Mouse (Mus musculus): ENCODE measurements at regions not wholly inside any gene's neighbourhood (a gene's known extent, or its start where the extent isn't known, plus 50 kb on each side); places are given as distances from the start of the nearest gene placed in this dataset.

DNA sequence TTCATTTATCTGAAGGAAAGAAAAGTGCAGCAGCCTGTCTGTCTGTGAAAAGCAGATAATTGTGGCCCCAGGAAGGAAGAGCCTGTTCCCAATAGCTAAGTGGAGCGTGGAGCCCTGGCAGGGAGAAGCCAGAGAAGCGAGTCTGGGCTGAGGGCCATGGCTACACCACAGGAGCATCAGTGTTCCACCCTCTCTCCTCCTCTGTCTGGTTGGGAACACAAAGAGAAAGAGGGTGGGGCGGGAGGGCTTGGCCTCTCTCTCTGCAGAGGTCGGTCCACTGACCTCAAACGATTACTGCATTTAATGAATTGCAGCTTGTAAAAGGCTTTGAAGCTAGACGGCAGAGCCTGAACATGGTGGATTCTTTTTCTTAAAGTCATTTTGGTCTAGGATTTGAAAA, 329.0 kb downstream of the Pik3r1 start:
- peak in 1 of 2 experiments; percentile 29 for DNase-seq (ENCODE audit: low spot score in 2 of 2)

DNA sequence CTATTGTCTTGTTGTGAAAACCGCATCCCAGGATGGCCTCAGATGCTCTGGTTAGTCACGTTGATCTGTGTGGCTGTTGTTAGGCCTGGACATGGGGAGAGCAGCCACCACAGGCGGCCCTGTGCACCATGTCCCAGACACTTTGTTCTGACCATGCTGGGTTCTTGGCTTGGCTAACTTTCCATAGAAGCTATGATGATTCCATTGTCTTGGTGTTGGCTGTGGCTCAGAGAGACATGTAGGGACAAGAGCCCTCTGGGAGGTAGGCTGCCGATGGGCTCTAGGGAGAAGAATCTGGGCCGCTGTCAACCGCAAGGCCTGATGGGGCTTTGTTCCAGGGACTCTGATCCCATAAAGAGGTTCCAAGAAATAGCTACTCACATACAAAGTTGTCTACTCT, 334.9 kb downstream of the Pik3r1 start:
- no peak for DNase-seq (ENCODE audit: low spot score in 2 of 2)

DNA sequence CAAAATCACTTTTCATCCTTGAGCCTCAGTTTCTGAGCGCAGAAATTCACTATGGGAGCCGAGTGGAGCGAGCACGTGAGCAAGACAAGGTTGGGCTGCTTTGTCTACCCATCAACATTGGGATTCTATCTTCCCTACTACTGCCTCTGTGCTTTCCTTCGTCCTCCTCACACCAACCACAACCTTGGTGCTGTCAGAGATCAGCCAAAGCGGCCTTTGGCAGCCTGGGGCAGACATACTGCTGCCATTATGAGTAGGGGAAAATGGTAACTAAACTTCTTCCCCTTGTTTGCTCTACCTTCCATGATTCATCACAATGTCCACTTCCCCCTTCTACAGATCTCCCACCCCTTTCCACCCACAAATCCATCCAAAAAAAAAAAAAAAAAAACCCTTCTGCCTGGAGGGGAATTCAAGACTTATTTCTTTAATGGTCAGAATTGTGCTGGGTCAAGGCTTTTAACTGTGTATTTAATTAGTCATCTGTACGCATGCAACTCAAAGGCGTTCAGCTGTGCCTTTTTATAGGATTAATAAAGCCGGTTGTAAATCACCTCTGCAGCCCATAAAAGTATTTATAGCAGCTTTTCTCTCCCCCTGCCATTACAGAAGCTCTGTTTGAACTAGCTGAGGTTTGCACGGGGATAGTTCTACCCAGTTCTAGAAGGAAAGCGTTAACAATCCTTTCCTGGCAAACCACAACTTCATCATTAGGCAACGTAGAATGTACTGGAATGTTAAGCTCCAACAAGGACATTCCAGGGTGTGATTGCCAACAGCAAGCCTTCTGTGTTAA, 340.4 kb downstream of the Pik3r1 start:
- no peak for DNase-seq (ENCODE audit: low spot score in 2 of 2)

DNA sequence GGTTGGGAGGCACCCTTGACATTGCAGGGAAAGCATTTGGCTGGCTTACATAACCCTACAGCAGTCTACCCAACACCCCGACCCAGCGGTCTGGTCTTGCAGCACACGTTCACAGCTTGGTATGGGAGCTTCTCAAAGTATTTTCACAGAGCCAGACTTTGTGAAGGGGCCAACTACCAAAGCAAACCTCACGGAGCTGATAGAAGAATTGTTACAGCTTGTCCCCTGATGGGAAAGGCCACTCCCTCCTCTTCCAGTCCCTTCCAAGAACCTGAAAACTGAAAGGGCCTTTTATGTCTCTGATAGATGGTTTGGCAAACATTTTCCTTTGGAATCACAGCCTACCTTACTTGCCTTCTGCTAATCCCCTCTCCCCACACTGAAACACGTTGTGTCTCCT, 341.6 kb downstream of the Pik3r1 start:
- no peak for DNase-seq (ENCODE audit: low spot score in 2 of 2)

DNA sequence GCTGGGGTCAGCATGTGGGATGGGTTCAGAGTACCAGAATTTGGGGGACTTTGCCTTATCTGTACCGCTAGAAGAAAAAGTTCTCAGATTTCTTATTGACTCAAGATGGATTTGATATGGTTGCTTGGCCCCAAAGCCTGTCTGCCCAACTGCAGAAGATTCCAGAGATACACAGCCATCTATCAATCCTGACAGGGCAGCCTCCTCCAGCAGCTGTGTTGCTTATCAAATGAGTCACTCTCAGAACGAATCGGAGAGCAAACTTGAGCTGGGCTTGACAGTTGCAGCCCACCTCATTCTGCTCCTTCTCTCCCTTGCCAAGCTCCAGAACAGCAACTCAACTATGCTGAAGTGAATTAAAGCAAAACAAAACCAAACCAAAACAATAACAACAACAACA, 345.9 kb downstream of the Pik3r1 start:
- no peak for DNase-seq (ENCODE audit: low spot score in 2 of 2)

DNA sequence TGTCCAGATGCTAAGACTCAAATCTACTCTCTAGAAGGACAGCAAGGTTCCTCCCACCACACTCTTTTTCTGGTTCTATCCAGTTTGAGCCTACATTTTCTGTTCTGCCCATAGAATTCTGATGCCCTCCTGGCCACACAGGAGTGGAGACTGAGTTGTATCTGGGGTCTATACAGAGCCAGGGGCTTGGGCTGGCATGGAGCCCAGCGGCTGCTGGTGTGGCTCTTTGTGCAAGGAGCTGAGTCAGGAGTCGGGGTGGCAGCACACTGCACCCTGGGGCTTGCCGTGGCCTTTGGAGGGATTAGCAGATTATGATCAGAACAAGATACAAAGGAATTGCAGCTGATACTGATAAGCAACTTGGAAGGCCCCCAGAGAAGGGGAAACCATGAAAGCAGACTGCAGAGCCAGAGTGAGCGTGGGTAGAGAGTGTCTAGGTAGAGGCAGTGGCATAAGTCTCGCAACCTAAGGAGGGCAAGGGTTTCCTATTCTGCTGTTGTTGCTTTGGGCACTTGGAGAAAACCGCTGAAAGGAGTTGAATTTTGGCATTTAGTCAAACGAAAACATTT, 348.5 kb downstream of the Pik3r1 start:
- DNase-seq (ENCODE audit: low spot score in 2 of 2), result no peak

DNA sequence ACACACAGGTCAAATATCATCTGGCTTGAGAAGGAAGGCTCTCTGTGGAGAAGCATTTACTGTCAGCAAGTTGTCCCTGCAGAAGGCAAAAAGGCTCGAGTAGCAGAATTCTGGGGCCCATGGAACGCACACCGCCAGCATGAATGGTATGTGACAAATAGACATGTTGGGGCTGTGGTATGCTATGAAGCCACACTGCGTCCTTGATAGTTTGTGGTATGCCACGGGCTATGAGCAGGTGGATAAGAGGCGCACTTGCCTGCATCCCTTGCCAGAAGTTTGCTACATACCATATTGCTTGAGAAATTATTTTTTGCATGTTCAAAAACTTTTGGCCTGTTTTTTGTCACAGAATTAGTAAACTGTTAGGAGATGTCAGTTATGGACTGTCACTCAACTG, 349.7 kb downstream of the Pik3r1 start:
- DNase-seq (ENCODE audit: low spot score in 2 of 2), result no peak

DNA sequence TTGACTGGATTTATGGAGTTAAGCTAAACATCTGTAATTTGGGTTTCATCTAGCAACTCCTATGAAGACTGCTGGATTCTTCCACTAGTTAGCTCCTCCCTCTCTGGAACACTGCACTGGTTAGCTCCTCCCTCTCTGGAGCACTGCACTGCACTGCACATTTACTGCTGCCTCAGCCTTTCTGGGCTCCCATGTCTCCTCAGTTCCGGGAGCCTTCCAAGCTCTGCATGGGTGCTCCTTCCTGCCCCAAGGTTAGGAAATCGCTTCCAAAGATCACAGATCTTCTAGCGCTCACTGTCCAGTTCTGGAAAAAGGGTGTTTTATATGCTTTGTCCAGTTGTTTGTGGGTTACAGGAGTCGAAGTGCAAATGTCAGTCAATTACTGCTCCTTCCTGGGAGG, 359.1 kb downstream of the Pik3r1 start:
- DNase-seq (ENCODE audit: low spot score in 2 of 2), result no peak

DNA sequence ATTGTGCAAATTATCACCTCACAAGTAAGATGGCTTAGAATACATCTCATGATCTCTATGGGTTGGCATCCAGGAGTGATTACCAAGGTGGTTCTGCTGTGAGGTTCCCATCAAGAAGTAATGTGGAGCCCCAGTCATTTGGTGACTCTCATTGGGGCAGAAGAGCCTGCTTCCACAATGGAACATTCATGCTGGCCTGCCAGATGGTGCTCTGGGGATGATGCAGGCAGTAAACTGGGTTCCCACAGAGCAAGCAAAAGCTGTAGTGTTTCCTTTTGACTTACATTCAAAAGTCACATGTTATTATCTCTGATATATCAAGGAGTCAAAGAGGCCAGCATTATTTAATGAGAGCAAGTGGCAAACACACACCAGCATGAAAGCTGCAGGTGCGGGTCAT, 360.4 kb downstream of the Pik3r1 start:
- no peak for DNase-seq (ENCODE audit: low spot score in 2 of 2)

DNA sequence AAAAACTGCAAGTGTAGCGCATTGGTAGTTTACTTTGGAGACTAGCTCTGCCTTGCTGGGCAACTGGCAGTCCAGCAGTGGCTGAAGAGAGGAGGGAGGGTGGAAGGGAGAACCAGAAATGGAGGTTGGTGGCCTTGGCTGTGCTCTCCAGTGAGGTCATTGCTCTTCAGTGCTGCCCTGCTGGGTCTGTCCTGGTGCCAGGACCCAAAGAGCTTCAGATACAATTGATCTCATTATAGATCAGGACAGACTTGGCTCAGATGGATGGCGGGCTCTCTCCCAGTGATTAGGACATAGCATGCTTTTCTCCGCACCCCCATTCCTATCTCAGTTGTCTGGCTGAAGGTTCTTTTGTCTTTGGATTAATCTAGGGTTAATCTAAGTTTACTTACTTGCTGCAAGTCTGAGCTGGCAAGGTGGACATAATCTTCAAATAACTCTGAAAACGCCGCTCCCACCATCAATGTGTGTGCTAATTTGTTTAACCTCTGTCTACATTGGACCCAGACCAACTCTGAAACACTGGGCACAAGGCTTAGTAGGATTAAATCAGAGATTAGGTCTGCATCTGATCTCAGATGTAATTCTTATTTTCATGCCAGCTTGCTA, 394.3 kb downstream of the Pik3r1 start:
- DNase-seq (ENCODE audit: low spot score in 2 of 2), result no peak

DNA sequence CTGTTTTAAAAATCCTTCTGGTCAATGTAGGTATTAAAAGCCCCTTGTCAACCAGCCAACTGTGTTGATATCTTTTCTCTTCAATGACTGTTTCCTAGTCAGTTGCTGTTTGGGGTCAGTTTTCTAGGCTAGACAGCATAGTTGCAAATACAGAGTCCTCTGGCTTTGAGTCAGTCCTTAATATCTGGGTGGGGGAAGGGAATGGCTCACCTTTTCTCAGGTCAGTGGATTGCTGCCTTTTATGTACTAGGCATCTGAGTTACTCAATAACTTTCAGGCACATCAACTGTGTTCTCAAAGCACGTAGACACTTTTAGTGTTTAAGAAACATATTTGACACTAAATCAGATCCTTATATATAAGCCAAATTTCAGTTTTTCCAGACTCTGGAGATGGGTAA, 396.1 kb downstream of the Pik3r1 start:
- no peak for DNase-seq (ENCODE audit: low spot score in 2 of 2)

DNA sequence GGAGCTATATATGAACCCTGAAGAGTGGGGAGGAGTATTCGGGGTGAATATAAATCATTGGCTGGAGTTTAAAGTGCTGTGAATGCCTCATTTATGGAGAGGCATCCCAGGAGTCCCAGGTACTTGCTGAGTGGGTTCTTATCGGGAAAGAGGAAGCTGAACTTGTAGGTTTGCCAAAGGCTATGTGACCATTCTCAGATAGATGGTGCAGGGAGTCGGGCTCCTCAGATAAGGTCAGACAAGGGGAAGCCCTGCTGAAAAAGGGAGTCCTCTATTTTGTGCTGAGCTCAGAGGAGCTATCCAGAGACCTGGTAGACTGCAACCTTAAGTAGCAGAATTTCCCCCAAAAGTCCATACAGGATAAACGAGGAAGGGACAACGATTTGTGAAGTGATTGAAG, 399.8 kb downstream of the Pik3r1 start:
- DNase-seq (ENCODE audit: low spot score in 2 of 2), result no peak

DNA sequence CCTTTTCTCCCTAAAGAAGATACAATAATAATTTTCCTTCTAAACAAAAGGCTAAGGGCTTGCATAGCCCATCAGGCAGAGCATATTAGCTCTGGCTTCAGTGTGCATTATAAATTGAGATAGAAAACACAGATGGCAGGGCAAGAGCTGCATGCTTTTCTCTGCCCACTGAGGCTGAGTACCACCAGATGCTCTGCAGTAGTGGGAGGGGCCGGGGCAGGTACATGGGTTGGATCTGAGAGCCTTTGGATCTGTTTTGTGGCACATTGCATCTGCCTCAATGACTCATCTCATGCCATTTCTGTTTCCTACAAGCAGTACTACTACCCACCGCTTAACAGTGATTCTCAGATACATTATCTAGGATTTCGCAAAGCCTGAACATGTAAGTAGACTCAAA, 412.7 kb downstream of the Pik3r1 start:
- DNase-seq (ENCODE audit: low spot score in 2 of 2), result no peak

DNA sequence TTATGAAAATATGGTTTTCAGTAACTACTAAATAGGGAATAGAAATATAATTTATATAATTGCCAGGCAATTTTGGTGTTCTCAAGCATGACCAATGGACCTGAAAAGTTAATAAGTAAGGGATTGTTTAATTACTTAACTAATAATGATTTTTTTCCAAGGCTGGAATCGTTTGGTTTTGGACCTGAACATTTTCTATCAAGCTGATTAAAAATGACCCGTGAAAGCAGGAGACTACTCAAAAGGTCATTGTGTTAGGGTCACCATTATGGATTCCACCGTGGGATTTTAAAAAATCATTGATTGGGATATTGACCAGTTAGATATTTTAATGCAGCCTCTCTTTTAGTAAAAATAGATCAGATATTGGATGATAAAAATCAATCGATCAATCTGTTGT, 416.9 kb downstream of the Pik3r1 start:
- no peak for DNase-seq (ENCODE audit: low spot score in 2 of 2)

DNA sequence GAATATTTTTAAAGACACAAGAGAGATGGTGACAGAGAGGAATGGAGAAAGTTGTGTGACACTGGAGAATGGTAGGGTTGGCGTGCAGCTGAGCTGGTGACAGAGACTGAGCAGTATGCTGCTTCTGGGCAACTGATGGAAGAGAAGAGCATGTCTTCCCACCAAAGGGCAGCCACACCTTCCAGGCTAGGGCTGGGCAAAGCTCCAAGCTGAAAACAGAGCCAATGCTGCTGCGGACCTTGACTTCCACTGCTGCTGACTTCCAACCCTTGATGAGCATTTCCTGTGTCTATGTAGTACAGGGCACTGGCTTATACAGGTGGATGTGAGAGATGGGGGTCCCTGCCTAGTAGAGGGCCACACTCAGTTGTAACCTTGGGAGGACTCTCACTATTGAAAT, 418.7 kb downstream of the Pik3r1 start:
- DNase-seq (ENCODE audit: low spot score in 2 of 2), result no peak

DNA sequence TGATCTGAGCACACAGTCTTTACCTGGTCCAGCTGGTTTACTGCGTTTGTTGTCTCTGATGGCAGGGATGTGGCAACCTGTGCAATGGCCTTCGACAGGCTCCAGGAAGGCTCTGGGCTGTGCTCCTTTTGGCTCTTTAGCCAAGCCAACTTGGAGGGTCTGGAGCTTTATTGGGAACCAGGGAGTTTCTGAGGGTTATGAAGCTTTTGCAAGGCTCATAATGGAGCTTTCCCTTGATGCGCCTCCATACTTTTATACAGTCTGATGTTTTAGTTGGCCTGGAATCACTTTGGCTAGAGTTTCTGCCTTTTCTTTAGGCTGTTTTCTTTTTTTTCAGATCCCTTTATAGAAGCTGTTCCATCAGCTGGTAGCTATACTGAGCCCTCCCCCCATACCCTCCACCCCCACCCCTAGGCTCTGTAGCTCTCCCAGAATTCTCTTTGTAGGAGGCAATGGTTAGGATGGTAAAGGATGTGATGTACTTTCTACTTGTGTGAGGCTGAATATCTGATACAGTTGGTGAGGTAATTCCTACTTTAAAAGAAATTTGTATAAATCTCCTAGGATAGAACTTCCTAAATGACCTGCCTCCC, 429.6 kb downstream of the Pik3r1 start:
- DNase-seq (ENCODE audit: low spot score in 2 of 2), result no peak

DNA sequence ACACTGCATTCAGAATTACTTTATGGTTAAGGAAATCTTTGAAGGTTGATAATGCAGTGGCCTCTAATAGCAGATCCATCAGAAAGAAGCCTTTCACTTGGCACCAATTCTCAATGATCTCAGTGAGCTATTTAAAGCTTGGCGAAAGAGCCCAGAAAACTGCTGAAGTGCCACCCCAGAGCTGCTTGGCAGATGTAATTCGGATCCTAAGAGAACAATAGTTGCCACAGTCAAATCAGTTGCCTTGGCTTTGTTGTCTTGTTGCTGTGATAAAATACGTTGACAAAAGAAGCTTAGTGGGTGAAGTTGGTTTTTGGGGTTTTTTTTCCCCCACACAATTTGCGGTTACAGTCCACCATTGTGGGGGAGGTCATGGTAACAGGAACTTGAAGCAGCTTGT, 449.4 kb downstream of the Pik3r1 start:
- DNase-seq (ENCODE audit: low spot score in 2 of 2), result no peak

DNA sequence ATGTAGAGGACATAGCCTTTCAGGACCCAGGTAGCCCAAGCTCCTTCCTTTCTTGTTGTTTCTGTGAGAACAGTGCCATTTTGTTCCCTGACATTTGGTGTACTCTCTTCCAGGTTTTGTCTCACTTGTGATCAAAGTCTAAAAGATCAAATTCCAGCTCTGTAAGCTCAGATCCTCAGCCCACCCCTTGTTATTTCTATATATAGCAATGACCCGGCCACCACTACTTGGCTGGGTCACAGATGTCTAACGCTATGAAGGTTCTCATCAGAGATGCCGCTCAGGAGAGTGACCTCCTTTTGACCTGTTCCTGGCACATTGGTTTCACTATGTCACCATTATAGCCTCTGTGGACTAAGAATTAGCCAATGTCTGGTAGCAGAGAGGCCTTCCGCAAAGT, 451.7 kb downstream of the Pik3r1 start:
- no peak for DNase-seq (ENCODE audit: low spot score in 2 of 2)

DNA sequence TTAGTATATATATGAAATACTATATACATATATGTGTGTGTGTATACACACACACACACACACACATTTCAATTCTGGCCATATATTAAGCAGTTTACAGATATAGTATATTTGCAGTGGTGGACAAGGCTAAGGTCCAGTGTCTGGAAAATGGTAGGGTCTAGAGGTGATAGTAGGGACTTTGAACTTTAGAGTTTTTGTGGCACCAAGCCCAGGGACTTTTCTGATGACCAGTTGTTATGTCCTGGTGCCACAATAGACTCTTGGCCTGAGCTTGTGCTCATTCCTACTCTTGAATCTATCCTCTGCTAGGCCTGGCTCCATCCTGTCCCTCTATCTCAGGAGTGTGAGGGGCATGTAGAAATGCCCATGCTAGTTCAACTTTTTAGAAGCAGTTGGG, 454.0 kb downstream of the Pik3r1 start:
- no peak for DNase-seq (ENCODE audit: low spot score in 2 of 2)

DNA sequence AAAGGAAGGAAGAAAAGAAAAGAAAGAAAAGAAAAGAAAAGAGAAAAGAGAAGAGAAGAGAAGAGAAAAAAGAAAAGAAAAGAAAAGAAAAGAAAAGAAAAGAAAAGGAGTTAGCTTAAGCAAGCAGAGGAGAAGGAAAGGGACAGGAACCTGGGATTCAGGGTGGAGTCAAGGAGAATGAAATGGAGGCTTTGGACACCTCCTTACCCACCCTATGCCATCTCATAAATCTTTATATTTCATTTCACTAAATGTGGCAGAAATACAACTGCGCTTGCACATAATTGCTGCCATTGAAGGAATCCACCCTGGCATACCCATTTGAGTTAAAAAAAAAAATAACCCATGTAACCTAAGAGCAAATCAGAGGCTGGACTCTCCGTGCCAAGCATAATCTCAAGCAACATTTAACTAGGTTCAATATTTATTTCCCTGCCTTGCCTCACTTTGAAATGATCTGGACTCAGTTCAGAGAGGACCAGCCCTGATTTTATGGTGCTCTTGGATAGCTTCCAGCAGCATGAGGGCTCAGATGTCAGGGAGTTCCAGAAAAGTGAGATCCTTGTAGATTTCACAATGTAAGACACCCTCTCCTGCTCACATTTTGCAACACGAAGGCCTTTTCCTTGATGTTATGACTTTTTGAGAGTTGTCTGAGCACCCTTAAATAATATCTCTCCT, 456.2 kb downstream of the Pik3r1 start:
- no peak for DNase-seq (ENCODE audit: low spot score in 2 of 2)

DNA sequence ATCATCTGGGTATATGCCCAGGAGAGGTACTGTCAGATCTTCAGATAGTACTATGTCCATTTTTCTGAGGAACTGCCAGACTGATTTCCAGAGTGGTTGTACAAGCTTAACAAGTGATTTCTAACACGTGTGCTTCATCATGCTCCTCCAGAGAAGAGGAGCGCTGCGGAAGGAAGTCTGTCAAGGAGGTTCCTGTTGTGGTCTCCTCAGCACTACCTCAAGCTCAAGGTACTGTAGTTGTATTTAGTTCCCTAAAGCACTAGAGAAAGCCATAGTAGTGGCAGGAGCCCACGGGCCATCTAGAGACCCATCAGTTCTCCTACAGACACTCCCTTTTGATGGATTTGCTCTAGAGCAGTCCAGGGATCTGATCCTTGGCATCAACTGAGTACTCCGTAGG, 459.3 kb downstream of the Pik3r1 start:
- DNase-seq (ENCODE audit: low spot score in 2 of 2), result no peak

Data from gastrocnemius, postnatal 4 days (tissue).